Mouse (Mus musculus) embryonic facial prominence, embryonic 14.5 days (tissue): ENCODE data around the gene Hist1h3b. TPM values are rescaled to one million over a fixed set of nuclear protein-coding genes. Genes with fewer than 3 reads are reported as not detected.
"Not testable (repeated sequence)": the region's sequence is repeated elsewhere in the genome, so short reads cannot be mapped to it uniquely, and the experiment has no call there.

Experiments
- ATAC-seq: fragments of 200-750 bp; cut with Nextera tagmentation; 2 replicates; pipeline ENCODE4 v1.8.0; 2017; ENCODE audit warnings: low read depth, moderate number of reproducible peaks, moderate TSS enrichment
- DNase-seq: peaks from one replicate; pipeline ENCODE4 v3.0.0-alpha.2; 2015; ENCODE audit warnings: low spot score
- H3K27ac ChIP-seq: fragments of 300-500 bp; sonication (generic); replicated peaks from 2 replicates; pipeline ENCODE4 v1.5.1; 2014; ENCODE audit warnings: low read depth, mild to moderate bottlenecking, low read length, moderate library complexity
- H3K27me3 ChIP-seq: fragments of 300-500 bp; sonication (generic); replicated peaks from 2 replicates; pipeline ENCODE4 v1.6.1; 2014; ENCODE audit warnings: low read length; ENCODE audit not compliant: control insufficient read depth, insufficient read depth
- H3K36me3 ChIP-seq: fragments of 300-500 bp; sonication (generic); 2 replicates; pipeline ENCODE4 v1.6.1; 2014; ENCODE audit warnings: low read length, mixed read lengths; ENCODE audit not compliant: control insufficient read depth, insufficient read depth
- H3K4me1 ChIP-seq: fragments of 300-500 bp; sonication (generic); 2 replicates; pipeline ENCODE4 v1.6.1; 2014; ENCODE audit warnings: antibody characterized with exemption, low read length; ENCODE audit not compliant: control insufficient read depth, insufficient read depth
- H3K4me2 ChIP-seq: fragments of 300-500 bp; sonication (generic); 2 replicates; pipeline ENCODE4 v1.6.1; 2014; ENCODE audit warnings: low read depth, mild to moderate bottlenecking, low read length, moderate library complexity, mixed read lengths
- H3K4me3 ChIP-seq: fragments of 300-500 bp; sonication (generic); 2 replicates; pipeline ENCODE4 v1.5.1; 2014; ENCODE audit warnings: low read depth, mild to moderate bottlenecking, low read length
- H3K9ac ChIP-seq: fragments of 300-500 bp; sonication (generic); 2 replicates; pipeline ENCODE4 v1.6.1; 2014; ENCODE audit warnings: low read depth, mild to moderate bottlenecking, low read length, moderate library complexity, mixed read lengths
- H3K9me3 ChIP-seq: fragments of 300-500 bp; sonication (generic); 2 replicates; pipeline ENCODE4 v1.6.1; 2016; ENCODE audit warnings: low read length; ENCODE audit not compliant: control insufficient read depth
- WGBS: fragments of 180-500 bp; shearing (Covaris S2); extraction: QIAGEN DNeasy Blood & Tissue Kit; methylation state at CpG from one replicate; pipeline ENCODE4 v1.1.7; 2014; 5-methylcytosine and 5-hydroxymethylcytosine counted together
- polyA plus RNA-seq: library from polyadenylated mRNA; unstranded; fragments of >200 nt; fragmentation: Nextera tagmentation; extraction: Ambion mirVana; gene quantifications from 2 replicates; pipeline ENCODE4 v1.2.1, GENCODE M21; 2014

Gene Hist1h3b
- polyA plus RNA-seq, 1 experiment from 2014 or later = 6.6 TPM

- no peak overlapping the region for H3K4me2 ChIP-seq
- no peak for DNase-seq
- H3K27ac ChIP-seq = no peak overlapping the region
- no peak overlapping the region for H3K4me3 ChIP-seq
- H3K36me3 ChIP-seq = no peaks in the 10 kb centered on the region
- no peaks in the 10 kb centered on the region for H3K4me1 ChIP-seq
- ATAC-seq = no peak
- no peak overlapping the region for H3K9ac ChIP-seq
- H3K9me3 ChIP-seq = no peaks in the 10 kb centered on the region
- H3K27me3 ChIP-seq = no peaks in the 10 kb centered on the region
- WGBS = 84% methylated on average over 5 of the region's 5 CpGs
Observed at GRCm38 (mm10) chr13:23716261-23717042, 35.6 kb upstream of the Hist1h3b start.

GRCm38 (mm10) chr13:23717176-23717575 lies 34.9 kb upstream of the Hist1h3b start:
- H3K4me2 ChIP-seq = no peak overlapping the region
- ATAC-seq (no peak), DNase-seq (no peak)
- no peaks in the 10 kb centered on the region for H3K9me3 ChIP-seq
- H3K27me3 ChIP-seq = no peaks in the 10 kb centered on the region
- 57% methylated on average over 11 of the region's 11 CpGs for WGBS
- no peak overlapping the region for H3K4me3 ChIP-seq
- H3K9ac ChIP-seq = no peak overlapping the region
- H3K4me1 ChIP-seq = no peaks in the 10 kb centered on the region
- H3K27ac ChIP-seq = no peak overlapping the region
- no peaks in the 10 kb centered on the region for H3K36me3 ChIP-seq

- DNase-seq, ATAC-seq, H3K9me3 ChIP-seq, H3K27me3 ChIP-seq, H3K4me2 ChIP-seq, H3K27ac ChIP-seq, H3K36me3 ChIP-seq, H3K4me1 ChIP-seq, H3K9ac ChIP-seq, H3K4me3 ChIP-seq: not testable (repeated sequence)
- WGBS = 12% methylated on average over 2 of the region's 2 CpGs
Observed at GRCm38 (mm10) chr13:23717593-23718245, 34.3 kb upstream of the Hist1h3b start.

GRCm38 (mm10) chr13:23724239-23724638 lies 27.8 kb upstream of the Hist1h3b start:
- ATAC-seq (no peak), DNase-seq (no peak)
- H3K4me1 ChIP-seq = no peaks in the 10 kb centered on the region
- no peaks in the 10 kb centered on the region for H3K36me3 ChIP-seq
- no peak overlapping the region for H3K4me3 ChIP-seq
- no peak overlapping the region for H3K27ac ChIP-seq
- H3K9ac ChIP-seq = no peak overlapping the region
- 83% methylated on average over 4 of the region's 4 CpGs for WGBS
- no peaks in the 10 kb centered on the region for H3K9me3 ChIP-seq
- H3K27me3 ChIP-seq = no peaks in the 10 kb centered on the region
- H3K4me2 ChIP-seq = no peak overlapping the region

GRCm38 (mm10) chr13:23725213-23725612 lies 26.9 kb upstream of the Hist1h3b start:
- ATAC-seq (no peak), DNase-seq (no peak)
- H3K27ac ChIP-seq = no peak overlapping the region
- no peak overlapping the region for H3K9ac ChIP-seq
- H3K4me1 ChIP-seq = no peaks in the 10 kb centered on the region
- H3K27me3 ChIP-seq = no peaks in the 10 kb centered on the region
- H3K4me2 ChIP-seq = no peak overlapping the region
- H3K4me3 ChIP-seq = no peak overlapping the region
- no peaks in the 10 kb centered on the region for H3K36me3 ChIP-seq
- no CpG with 5 or more reads among the region's 1 CpGs for WGBS
- H3K9me3 ChIP-seq = no peaks in the 10 kb centered on the region

- Histone ChIP-seq H3K36me3 (no peaks in the 10 kb centered on the region), H3K4me1 (no peaks in the 10 kb centered on the region), H3K4me2 (no peak overlapping the region), H3K9me3 (no peaks in the 10 kb centered on the region), H3K27ac (no peak overlapping the region), H3K27me3 (no peaks in the 10 kb centered on the region), H3K9ac (no peak overlapping the region), H3K4me3 (no peak overlapping the region)
- 91% methylated on average over 18 of the region's 18 CpGs for WGBS
- no peak for DNase-seq
- ATAC-seq = no peak
Observed at GRCm38 (mm10) chr13:23728472-23729191, 23.4 kb upstream of the Hist1h3b start.

- Histone ChIP-seq H3K27ac (no peak overlapping the region), H3K4me1 (no peaks in the 10 kb centered on the region), H3K4me2 (no peak overlapping the region), H3K27me3 (no peaks in the 10 kb centered on the region), H3K4me3 (no peak overlapping the region), H3K36me3 (no peaks in the 10 kb centered on the region), H3K9ac (no peak overlapping the region), H3K9me3 (no peaks in the 10 kb centered on the region)
- DNase-seq (no peak), ATAC-seq (no peak)
- 89% methylated on average over 9 of the region's 9 CpGs for WGBS
Observed at GRCm38 (mm10) chr13:23729192-23729525, 22.9 kb upstream of the Hist1h3b start.

GRCm38 (mm10) chr13:23729706-23730105 lies 22.4 kb upstream of the Hist1h3b start:
- DNase-seq = no peak
- Histone ChIP-seq H3K27ac (no peak overlapping the region), H3K4me1 (no peaks in the 10 kb centered on the region)

More at GRCm38 (mm10) chr13:23729706-23730105, 22.4 kb upstream of the Hist1h3b start:
- no peaks in the 10 kb centered on the region for H3K9me3 ChIP-seq
- H3K36me3 ChIP-seq = no peaks in the 10 kb centered on the region
- H3K4me3 ChIP-seq = no peak overlapping the region
- H3K9ac ChIP-seq = no peak overlapping the region
- H3K27me3 ChIP-seq = no peaks in the 10 kb centered on the region
- no peak overlapping the region for H3K4me2 ChIP-seq
- 95% methylated on average over 5 of the region's 5 CpGs for WGBS
- ATAC-seq = no peak
